Mouse (Mus musculus) kidney, embryonic 14.5 days (tissue): ENCODE measurements around the gene Nedd9. TPM values are rescaled to one million over a fixed set of nuclear protein-coding genes. Genes with fewer than 3 reads are reported as not detected.

Source experiments
- ATAC-seq: fragments of 200-750 bp; cut with Nextera tagmentation; 2 replicates; pipeline ENCODE4 v1.8.0; 2017; ENCODE audit warnings: moderate number of reproducible peaks, mild to moderate bottlenecking, moderate TSS enrichment, moderate library complexity; ENCODE audit not compliant: low FRiP score, low TSS enrichment
- H3K27ac ChIP-seq: fragments of 300-500 bp; sonication (generic); 2 replicates; pipeline ENCODE4 v1.5.1; 2014; ENCODE audit warnings: low read depth, mild to moderate bottlenecking, low read length, moderate library complexity, mixed read lengths
- H3K27me3 ChIP-seq: fragments of 300-500 bp; sonication (generic); 2 replicates; pipeline ENCODE4 v1.6.1; 2014; ENCODE audit warnings: mild to moderate bottlenecking, low read length; ENCODE audit not compliant: control insufficient read depth, insufficient read depth
- H3K36me3 ChIP-seq: fragments of 300-500 bp; sonication (generic); 2 replicates; pipeline ENCODE4 v1.6.1; 2014; ENCODE audit warnings: low read length, mixed read lengths; ENCODE audit not compliant: control insufficient read depth, insufficient read depth
- H3K4me1 ChIP-seq: fragments of 300-500 bp; sonication (generic); 2 replicates; pipeline ENCODE4 v1.6.1; 2014; ENCODE audit warnings: low read length, mixed read lengths; ENCODE audit not compliant: control insufficient read depth, insufficient read depth
- H3K4me2 ChIP-seq: fragments of 300-500 bp; sonication (generic); replicated peaks from 2 replicates; pipeline ENCODE4 v1.6.1; 2014; ENCODE audit warnings: low read depth, mild to moderate bottlenecking, low read length
- H3K4me3 ChIP-seq: fragments of 300-500 bp; sonication (generic); 2 replicates; pipeline ENCODE4 v1.5.1; 2014; ENCODE audit warnings: mild to moderate bottlenecking, low read length
- H3K9ac ChIP-seq: fragments of 300-500 bp; sonication (generic); 2 replicates; pipeline ENCODE4 v1.6.1; 2014; ENCODE audit warnings: low read depth, mild to moderate bottlenecking, low read length, moderate library complexity
- H3K9me3 ChIP-seq: fragments of 300-500 bp; sonication (generic); 2 replicates; pipeline ENCODE4 v1.6.1; 2016; ENCODE audit warnings: low read length; ENCODE audit not compliant: control insufficient read depth
- WGBS: fragments of 180-500 bp; shearing (Covaris S2); extraction: QIAGEN DNeasy Blood & Tissue Kit; methylation state at CpG from one replicate; pipeline ENCODE4 v1.1.7; 2014; 5-methylcytosine and 5-hydroxymethylcytosine counted together
- polyA plus RNA-seq: library from polyadenylated mRNA; unstranded; fragments of >200 nt; fragmentation: Nextera tagmentation; extraction: Ambion mirVana; gene quantifications from 2 replicates; pipeline ENCODE4 v1.2.1, GENCODE M21; 2014

The Nedd9 gene
- polyA plus RNA-seq, 1 experiment from 2014 or later: 24.9 TPM

GRCm38 (mm10) chr13:41357586-41357985, 129.6 kb downstream of the Nedd9 start:
- Histone ChIP-seq H3K4me2 (peak overlapping the region; percentile 74), H3K9ac (peak overlapping the region; percentile 71), H3K27me3 (no peaks in the 10 kb centered on the region), H3K4me1 (peaks cover 25% of the 10 kb centered on the region; the same call in 1 of the 2 replicates), H3K4me3 (peak overlapping the region; percentile 68), H3K27ac (no peak overlapping the region), H3K36me3 (no peaks in the 10 kb centered on the region), H3K9me3 (no peaks in the 10 kb centered on the region)
- no peak for ATAC-seq
- WGBS: 24% methylated on average over 3 of the region's 3 CpGs

- 56% methylated on average over 4 of the region's 4 CpGs for WGBS
- H3K4me3 ChIP-seq: peak overlapping the region; percentile 68
- no peaks in the 10 kb centered on the region for H3K27me3 ChIP-seq
- no peak for ATAC-seq
- H3K4me1 ChIP-seq: peaks cover 25% of the 10 kb centered on the region; the same call in 1 of the 2 replicates
- H3K9me3 ChIP-seq: no peaks in the 10 kb centered on the region
- H3K27ac ChIP-seq: no peak overlapping the region
- peak overlapping the region; percentile 74 for H3K4me2 ChIP-seq
- H3K36me3 ChIP-seq: no peaks in the 10 kb centered on the region
- H3K9ac ChIP-seq: no peak overlapping the region
Measured at GRCm38 (mm10) chr13:41357161-41357560, 130.0 kb downstream of the Nedd9 start.

GRCm38 (mm10) chr13:41355552-41355951, 131.6 kb downstream of the Nedd9 start:
- no peaks in the 10 kb centered on the region for H3K27me3 ChIP-seq
- H3K27ac ChIP-seq: no peak overlapping the region
- 60% methylated on average over 2 of the region's 2 CpGs for WGBS
- no peak overlapping the region for H3K4me3 ChIP-seq
- no peaks in the 10 kb centered on the region for H3K36me3 ChIP-seq
- no peaks in the 10 kb centered on the region for H3K9me3 ChIP-seq
- no peak for ATAC-seq
- no peak overlapping the region for H3K9ac ChIP-seq
- H3K4me1 ChIP-seq: peaks cover 25% of the 10 kb centered on the region; the same call in 1 of the 2 replicates
- peak overlapping the region; percentile 5; the same call in 1 of the 2 replicates for H3K4me2 ChIP-seq

GRCm38 (mm10) chr13:41354591-41354990, 132.6 kb downstream of the Nedd9 start:
- peaks cover 28% of the 10 kb centered on the region; the same call in 1 of the 2 replicates for H3K4me1 ChIP-seq
- no peak overlapping the region; the same call in 1 of the 2 replicates for H3K27ac ChIP-seq
- no peak overlapping the region for H3K9ac ChIP-seq

GRCm38 (mm10) chr13:41353676-41354075, 133.5 kb downstream of the Nedd9 start:
- Histone ChIP-seq H3K27me3 (no peaks in the 10 kb centered on the region), H3K4me3 (no peak overlapping the region), H3K4me2 (no peak overlapping the region), H3K4me1 (peaks cover 34% of the 10 kb centered on the region; the same call in 1 of the 2 replicates), H3K36me3 (no peaks in the 10 kb centered on the region), H3K9me3 (no peaks in the 10 kb centered on the region), H3K9ac (no peak overlapping the region), H3K27ac (no peak overlapping the region)
- WGBS: 66% methylated on average over 3 of the region's 3 CpGs
- no peak for ATAC-seq

More at GRCm38 (mm10) chr13:41354591-41354990, 132.6 kb downstream of the Nedd9 start:
- no peak overlapping the region for H3K4me3 ChIP-seq
- H3K27me3 ChIP-seq: no peaks in the 10 kb centered on the region
- no peak overlapping the region for H3K4me2 ChIP-seq
- WGBS: 44% methylated on average over 6 of the region's 6 CpGs
- no peaks in the 10 kb centered on the region for H3K9me3 ChIP-seq
- no peak for ATAC-seq
- no peaks in the 10 kb centered on the region for H3K36me3 ChIP-seq

- Histone ChIP-seq H3K27me3 (no peaks in the 10 kb centered on the region), H3K4me1 (peaks cover 31% of the 10 kb centered on the region; the same call in 1 of the 2 replicates), H3K9me3 (no peaks in the 10 kb centered on the region), H3K4me3 (no peak overlapping the region), H3K36me3 (no peaks in the 10 kb centered on the region), H3K4me2 (no peak overlapping the region), H3K9ac (no peak overlapping the region), H3K27ac (no peak overlapping the region)
- WGBS: 65% methylated on average over 5 of the region's 5 CpGs
- no peak for ATAC-seq
Measured at GRCm38 (mm10) chr13:41352352-41352751, 134.8 kb downstream of the Nedd9 start.

GRCm38 (mm10) chr13:41350589-41350988, 136.6 kb downstream of the Nedd9 start:
- WGBS: 65% methylated on average over 3 of the region's 3 CpGs
- H3K4me3 ChIP-seq: no peak overlapping the region
- ATAC-seq: no peak
- no peaks in the 10 kb centered on the region for H3K36me3 ChIP-seq
- H3K4me1 ChIP-seq: peaks cover 27% of the 10 kb centered on the region; the same call in 1 of the 2 replicates
- H3K27me3 ChIP-seq: no peaks in the 10 kb centered on the region
- no peaks in the 10 kb centered on the region for H3K9me3 ChIP-seq
- no peak overlapping the region for H3K27ac ChIP-seq
- no peak overlapping the region for H3K4me2 ChIP-seq
- H3K9ac ChIP-seq: no peak overlapping the region

GRCm38 (mm10) chr13:41349770-41350169, 137.4 kb downstream of the Nedd9 start:
- Histone ChIP-seq H3K9me3 (no peaks in the 10 kb centered on the region), H3K36me3 (no peaks in the 10 kb centered on the region), H3K4me2 (no peak overlapping the region), H3K9ac (no peak overlapping the region), H3K4me1 (peaks cover 34% of the 10 kb centered on the region; the same call in 1 of the 2 replicates), H3K27ac (no peak overlapping the region), H3K4me3 (no peak overlapping the region), H3K27me3 (no peaks in the 10 kb centered on the region)
- ATAC-seq: no peak
- 52% methylated on average over 4 of the region's 4 CpGs for WGBS

- H3K9me3 ChIP-seq: no peaks in the 10 kb centered on the region
- 68% methylated on average over 7 of the region's 7 CpGs for WGBS
- H3K27me3 ChIP-seq: no peaks in the 10 kb centered on the region
- no peak for ATAC-seq
- H3K4me3 ChIP-seq: no peak overlapping the region
- no peak overlapping the region for H3K4me2 ChIP-seq
- peaks cover 47% of the 10 kb centered on the region; the same call in 1 of the 2 replicates for H3K4me1 ChIP-seq
- no peaks in the 10 kb centered on the region for H3K36me3 ChIP-seq
- H3K9ac ChIP-seq: no peak overlapping the region
- H3K27ac ChIP-seq: peak overlapping the region; percentile 55; the same call in 1 of the 2 replicates
Measured at GRCm38 (mm10) chr13:41345756-41346155, 141.4 kb downstream of the Nedd9 start.
